ENCODE assay signal across 13 mouse cellular contexts in the genomic region with DNA sequence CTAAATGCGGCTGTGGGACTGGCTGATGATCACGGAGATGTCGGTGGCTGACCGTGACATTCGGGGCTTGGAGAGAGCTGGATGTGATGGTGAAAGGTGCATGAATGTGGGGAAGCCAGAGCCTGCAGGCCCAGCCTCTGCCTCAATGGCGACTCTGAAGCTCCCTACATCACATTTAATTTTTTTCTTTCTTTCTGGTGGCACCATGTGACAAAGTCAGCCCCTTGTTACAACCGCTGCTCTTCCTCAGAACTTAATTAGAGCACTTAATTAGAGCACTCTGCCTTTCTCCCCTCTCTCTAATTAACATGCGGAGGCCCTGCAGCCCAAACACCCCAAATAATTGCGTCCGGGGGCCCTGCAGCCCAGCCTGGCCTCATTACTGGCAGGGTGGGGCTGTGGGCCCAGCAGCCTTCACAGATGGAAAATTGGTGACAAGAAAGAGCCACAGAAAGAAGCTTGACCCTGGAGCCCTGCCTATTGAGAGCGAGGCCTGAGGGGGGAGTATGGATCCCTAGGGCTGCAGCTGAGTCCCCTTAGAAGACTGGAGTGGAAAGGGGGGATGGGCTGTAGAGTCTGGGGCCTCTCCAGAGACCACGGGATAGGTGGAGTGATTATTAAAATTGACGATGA.
DNase-seq lines count a peak whose midpoint lies in the region; ATAC-seq lines count a peak whose summit lies in the region.
"Had no signal": no experiment of that assay in that cellular context is flagged by ENCODE, and none has a peak within 500 bp of the region (broad histone marks: within the 10 kb centered on the region; RNA-seq: fewer than 3 reads in every experiment).

No protein-coding gene starts in this region.

- H3K27me3 ChIP-seq in forebrain, embryonic 12.5 days: no peaks in the 10 kb centered on the region
- H3K27me3 ChIP-seq in hindbrain, embryonic 15.5 days: no peaks in the 10 kb centered on the region
- no peaks in the 10 kb centered on the region for H3K27me3 ChIP-seq in midbrain, embryonic 15.5 days (replicated peaks)
- H3K27me3 ChIP-seq in intestine, embryonic 16.5 days (replicated peaks; ENCODE audit: control insufficient read depth, insufficient read depth, low read length): no peaks in the 10 kb centered on the region

- H3K4me1 ChIP-seq in forebrain, embryonic 12.5 days: peaks cover 74% of the 10 kb centered on the region
- peaks cover 43% of the 10 kb centered on the region for H3K4me1 ChIP-seq in hindbrain, embryonic 15.5 days (replicated peaks)
- peaks cover 44% of the 10 kb centered on the region for H3K4me1 ChIP-seq in midbrain, embryonic 15.5 days
- peaks cover 14% of the 10 kb centered on the region for H3K4me1 ChIP-seq in intestine, embryonic 16.5 days (ENCODE audit: control insufficient read depth, insufficient read depth, low read length)

- no peak overlapping the region for H3K9ac ChIP-seq in forebrain, embryonic 12.5 days
- no peak overlapping the region for H3K9ac ChIP-seq in hindbrain, embryonic 15.5 days
- H3K9ac ChIP-seq in midbrain, embryonic 15.5 days: no peak overlapping the region
- no peak overlapping the region for H3K9ac ChIP-seq in intestine, embryonic 16.5 days (ENCODE audit: low read depth, low read length)
- H3K9ac ChIP-seq: lung, embryonic 14.5 days had no signal

- peak; percentile 72 for DNase-seq in embryo, embryonic 11 days
- no peak for DNase-seq in yolk sac, embryonic 10.5 days (ENCODE audit: low spot score)
- no peak for DNase-seq in urinary bladder, adult 18-20 months (ENCODE audit: low spot score in 2 of 2)
- no peak for DNase-seq in ovary, adult 18-20 months (ENCODE audit: low spot score)
- DNase-seq: cerebellum, postnatal 36 days; gastrocnemius, postnatal 10 days; lung, embryonic 14.5 days had no signal

- peaks cover 34% of the 10 kb centered on the region for H3K36me3 ChIP-seq in forebrain, embryonic 12.5 days (replicated peaks)
- H3K36me3 ChIP-seq in hindbrain, embryonic 15.5 days: peaks cover 13% of the 10 kb centered on the region
- 0 out of 2 replicates have a peak, but pooled peaks cover 7% of the 10 kb centered on the region for H3K36me3 ChIP-seq in midbrain, embryonic 15.5 days (replicated peaks)
- 0 out of 2 replicates have a peak, but pooled peaks cover 4% of the 10 kb centered on the region for H3K36me3 ChIP-seq in intestine, embryonic 16.5 days (ENCODE audit: control insufficient read depth, insufficient read depth, low read length)

- H3K4me3 ChIP-seq in forebrain, embryonic 12.5 days (replicated peaks): no peak overlapping the region
- H3K4me3 ChIP-seq in hindbrain, embryonic 15.5 days: no peak overlapping the region
- H3K4me3 ChIP-seq in midbrain, embryonic 15.5 days: no peak overlapping the region
- no peak overlapping the region for H3K4me3 ChIP-seq in intestine, embryonic 16.5 days (ENCODE audit: low read length)
- H3K4me3 ChIP-seq: heart, embryonic 10.5 days had no signal

- peak; percentile 89 for ATAC-seq in forebrain, embryonic 12.5 days (ENCODE audit: low FRiP score)
- ATAC-seq in hindbrain, embryonic 15.5 days (ENCODE audit: low FRiP score, low read depth): peak; percentile 63
- no peak for ATAC-seq in midbrain, embryonic 15.5 days (replicated peaks)
- no peak for ATAC-seq in intestine, embryonic 16.5 days

- no peaks in the 10 kb centered on the region for H3K9me3 ChIP-seq in forebrain, embryonic 12.5 days
- no peaks in the 10 kb centered on the region for H3K9me3 ChIP-seq in hindbrain, embryonic 15.5 days
- H3K9me3 ChIP-seq in midbrain, embryonic 15.5 days: no peaks in the 10 kb centered on the region
- H3K9me3 ChIP-seq in intestine, embryonic 16.5 days (ENCODE audit: control insufficient read depth, low read length): no peaks in the 10 kb centered on the region
- H3K9me3 ChIP-seq: heart, embryonic 10.5 days had no signal

- peak overlapping the region; percentile 13 for H3K4me2 ChIP-seq in forebrain, embryonic 12.5 days
- H3K4me2 ChIP-seq in hindbrain, embryonic 15.5 days: no peak overlapping the region
- H3K4me2 ChIP-seq in midbrain, embryonic 15.5 days: no peak overlapping the region
- H3K4me2 ChIP-seq in intestine, embryonic 16.5 days (ENCODE audit: low read depth, low read length): no peak overlapping the region
- H3K4me2 ChIP-seq: lung, embryonic 14.5 days had no signal

- 12% methylated on average over 13 of the region's 13 CpGs for WGBS in forebrain, embryonic 12.5 days
- 23% methylated on average over 13 of the region's 13 CpGs for WGBS in hindbrain, embryonic 15.5 days
- WGBS in midbrain, embryonic 15.5 days: 39% methylated on average over 13 of the region's 13 CpGs
- WGBS in intestine, embryonic 16.5 days: 79% methylated on average over 13 of the region's 13 CpGs

- peak overlapping the region; percentile 87 for H3K27ac ChIP-seq in forebrain, embryonic 12.5 days
- H3K27ac ChIP-seq in hindbrain, embryonic 15.5 days (replicated peaks): peak overlapping the region; percentile 65
- H3K27ac ChIP-seq in midbrain, embryonic 15.5 days: peak overlapping the region; percentile 53
- H3K27ac ChIP-seq in intestine, embryonic 16.5 days (ENCODE audit: low read length): no peak overlapping the region
- H3K27ac ChIP-seq: kidney, postnatal 0 days had no signal

Comparison
In these comparisons a context has a peak if more than half of its experiments do, and no peak if none do; other contexts are left out.
1. ATAC-seq: peak in forebrain, embryonic 12.5 days (single experiment) and hindbrain, embryonic 15.5 days (single experiment); none in midbrain, embryonic 15.5 days (single experiment) and intestine, embryonic 16.5 days (single experiment).